Mouse (Mus musculus): ENCODE results near the gene Pck2.

Pck2 gene

GRCm38 (mm10) chr14:55536116-55536745, 3.8 kb upstream of the Pck2 start:
- peak in 1 of 2 experiments; percentile 46 for DNase-seq

GRCm38 (mm10) chr14:55540787-55541321, 788 bp downstream of the Pck2 start:
- peak; percentile 80 to 82 for DNase-seq

GRCm38 (mm10) chr14:55542268-55542667, 2.2 kb downstream of the Pck2 start:
- DNase-seq = no peak

GRCm38 (mm10) chr14:55544334-55544733, 4.3 kb downstream of the Pck2 start:
- peak; percentile 44 to 49 for DNase-seq

GRCm38 (mm10) chr14:55550191-55550590, 10.1 kb downstream of the Pck2 start:
- DNase-seq = peak; percentile 47 to 55

- DNase-seq = no peak
These were observed 11.3 kb downstream of the Pck2 start for GRCm38 (mm10) chr14:55551347-55551746.

- DNase-seq = no peak
These were observed 11.7 kb downstream of the Pck2 start for GRCm38 (mm10) chr14:55551794-55552193.

- no peak for DNase-seq
These were observed 14.6 kb downstream of the Pck2 start for GRCm38 (mm10) chr14:55554635-55555034.

- no peak for DNase-seq
These were observed 15.7 kb downstream of the Pck2 start for GRCm38 (mm10) chr14:55555788-55556187.

GRCm38 (mm10) chr14:55557003-55557402, 16.9 kb downstream of the Pck2 start:
- peak; percentile 77 to 78 for DNase-seq

- DNase-seq = no peak
These were observed 17.5 kb downstream of the Pck2 start for GRCm38 (mm10) chr14:55557587-55557986.

- no peak for DNase-seq
These were observed 18.8 kb downstream of the Pck2 start for GRCm38 (mm10) chr14:55558740-55559448.

- DNase-seq = peak; percentile 90 to 91
These were observed 19.7 kb downstream of the Pck2 start, which contains the start of gene Dcaf11 for GRCm38 (mm10) chr14:55559799-55560201. Gene Dcaf11 (plus strand): TSS chr14:55560006.

GRCm38 (mm10) chr14:55560202-55561073, 20.4 kb downstream of the Pck2 start, which contains the start of gene A730061H03Rik:
Gene A730061H03Rik (minus strand): TSS chr14:55560406.
- peak; percentile 98 for DNase-seq

- no peak for DNase-seq
These were observed 21.8 kb downstream of the Pck2 start for GRCm38 (mm10) chr14:55561860-55562259.

- DNase-seq = no peak
These were observed 23.2 kb downstream of the Pck2 start for GRCm38 (mm10) chr14:55563249-55563648.

GRCm38 (mm10) chr14:55565748-55566147, 25.7 kb downstream of the Pck2 start:
- DNase-seq = no peak

GRCm38 (mm10) chr14:55567496-55567895, 27.4 kb downstream of the Pck2 start:
- no peak for DNase-seq

GRCm38 (mm10) chr14:55570588-55570987, 30.5 kb downstream of the Pck2 start:
- DNase-seq = no peak

GRCm38 (mm10) chr14:55571760-55572159, 31.7 kb downstream of the Pck2 start:
- DNase-seq = no peak

GRCm38 (mm10) chr14:55575302-55575701, 35.2 kb downstream of the Pck2 start, which contains the start of gene Fitm1:
Gene Fitm1 (plus strand): TSS chr14:55575617.
- no peak for DNase-seq

- no peak for DNase-seq
These were observed 35.6 kb downstream of the Pck2 start for GRCm38 (mm10) chr14:55575711-55576110.

- DNase-seq = no peak
These were observed 36.3 kb downstream of the Pck2 start for GRCm38 (mm10) chr14:55576376-55576775.

Data from cerebellum, postnatal 36 days (tissue).